Mouse (Mus musculus) left cerebral cortex, postnatal 14 days (tissue): Measurements from ENCODE around the gene Arvcf. TPM values are rescaled to one million over a fixed set of nuclear protein-coding genes. Genes with fewer than 3 reads are reported as not detected.

ENCODE experiments used
- DNase-seq, 2 experiments: peaks; one replicate each; pipeline ENCODE4 v3.0.0; 2021 to 2022; ENCODE audit warnings: low spot score in 2 of 2, mixed read lengths in 1 of 2
- intact Hi-C: fragments of 180-260 bp; cut with DNase I; formaldehyde crosslinking; loops from one replicate; pipeline ENCODE4 v1.15.1; 2025
- long read RNA-seq, 2 experiments: library from polyadenylated mRNA; stranded (forward); transcript quantifications; one replicate each; pipeline ENCODE4 v2.0.0; 2021
- total RNA-seq, 2 experiments: library from RNA; stranded (reverse); gene quantifications; 2 replicates each; pipeline ENCODE4 v1.2.3; 2021

Arvcf gene
- total RNA-seq = 10 to 100 TPM; 41.4 to 42.3 TPM
- long read RNA-seq, experiment 1, full-length matches to known transcripts = 5 of 14 reads
- long read RNA-seq, experiment 1, partial matches to known transcripts = 2 of 14 reads
- long read RNA-seq, experiment 1, other reads (novel, unspliced or antisense) = 7 of 14 reads
- long read RNA-seq, experiment 2, full-length matches to known transcripts = 2 of 8 reads
- long read RNA-seq, experiment 2, partial matches to known transcripts = 2 of 8 reads
- long read RNA-seq, experiment 2, other reads (novel, unspliced or antisense) = 4 of 8 reads

DNA sequence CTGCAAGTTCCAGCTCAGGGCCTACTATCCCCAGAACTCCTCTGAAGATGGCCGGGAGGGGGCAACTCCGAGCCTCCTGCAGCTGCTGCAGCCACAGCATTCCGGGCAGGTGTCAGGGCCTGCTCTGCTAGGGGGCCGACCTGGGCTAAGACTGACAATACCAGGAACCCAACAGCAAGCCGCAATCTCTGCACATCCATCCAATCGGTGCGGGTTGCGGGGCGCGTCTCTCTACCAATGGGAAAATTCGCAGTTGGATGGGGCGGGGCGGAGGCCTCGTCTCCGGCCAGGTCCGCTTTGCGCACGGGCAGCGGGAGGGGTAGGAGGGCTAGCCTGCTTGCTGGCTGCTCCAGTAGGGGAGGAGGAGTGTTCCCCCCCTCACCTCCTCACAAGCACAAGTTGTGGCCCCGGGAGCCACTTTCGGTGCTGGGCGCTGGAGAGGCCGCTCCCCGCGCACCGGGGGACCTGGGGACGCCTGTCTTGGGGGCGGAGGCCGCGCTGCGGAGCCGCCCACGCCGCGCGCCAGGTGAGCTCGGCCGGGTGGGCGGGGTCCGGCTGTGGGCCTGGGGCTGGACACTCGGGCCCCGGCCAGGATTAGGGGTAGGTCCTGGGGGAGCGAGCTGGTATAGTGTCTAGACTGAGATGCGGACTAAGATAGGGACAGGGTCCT is at the start of gene Arvcf, which contains the start of gene Tango2:
Gene Arvcf (plus strand): TSS at position 252 of the 670 bp plus-strand sequence.
Gene Tango2 (minus strand): TSS at position 173 of the 670 bp plus-strand sequence.
- peak; percentile 95 for DNase-seq
- intact Hi-C loops = loop anchor here (5.0 kb wide), 2 partner anchors 79 to 269 kb away; partner anchors contain the start of genes Comt and Txnrd2

DNA sequence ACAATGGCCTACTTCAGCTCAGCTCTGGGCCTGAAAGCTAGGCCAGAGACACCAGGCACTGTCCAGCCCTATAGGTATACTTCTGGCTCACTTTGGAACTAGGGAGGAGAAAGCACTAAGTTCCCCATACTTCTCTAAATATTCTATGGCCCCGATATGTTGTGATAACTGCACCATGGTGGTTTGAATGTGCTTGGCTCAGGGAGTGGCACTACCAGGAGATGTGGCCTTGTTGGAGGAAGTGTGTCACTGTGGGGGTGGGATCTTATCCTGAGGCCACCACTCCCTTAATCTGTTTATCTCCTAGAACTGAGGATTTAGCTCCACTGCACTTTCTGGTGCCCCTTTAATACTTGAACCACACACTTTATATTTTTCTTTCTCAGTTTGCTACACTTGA is 39.8 kb upstream of the Arvcf start:
- no peak for DNase-seq
- intact Hi-C loops = no loop called here

DNA sequence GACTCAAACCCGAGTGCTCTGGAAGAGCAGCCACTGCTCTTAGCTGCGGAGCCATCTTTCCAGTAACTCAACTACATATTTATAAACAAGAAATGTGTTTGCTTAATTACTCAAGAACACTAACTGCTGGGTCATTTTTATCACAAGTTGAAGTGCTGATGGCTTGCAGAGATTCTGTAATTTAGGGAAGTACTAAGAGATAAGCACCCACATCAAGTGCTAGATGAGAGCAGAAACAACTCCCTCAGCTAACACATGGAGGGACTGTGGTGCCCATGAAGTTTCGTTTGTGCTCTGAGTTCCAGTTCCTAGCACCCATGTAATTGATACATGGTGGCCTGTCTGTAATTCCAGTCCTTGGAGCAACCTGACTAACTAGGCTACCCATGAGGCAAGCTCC is 29.0 kb upstream of the Arvcf start:
- no peak for DNase-seq
- intact Hi-C loops = no loop called here

DNA sequence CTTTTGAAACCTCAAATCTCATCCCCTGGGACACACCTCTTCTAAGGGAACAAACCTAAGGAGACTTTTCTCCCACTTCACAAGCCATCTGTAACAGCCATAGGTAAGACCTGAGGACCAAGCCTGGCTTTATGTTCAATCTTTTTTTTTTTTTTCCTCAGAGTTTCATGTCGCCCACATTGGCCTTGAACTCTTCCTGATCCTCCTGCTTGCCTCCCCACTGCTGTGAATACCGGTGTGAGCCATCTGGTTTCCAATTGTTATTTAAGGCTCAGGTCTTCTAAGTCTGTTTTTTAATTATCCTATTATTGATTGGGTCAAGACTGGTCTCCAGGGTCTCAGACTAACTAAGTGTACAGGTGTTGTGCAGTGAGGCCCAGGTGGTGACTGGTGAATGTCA is 26.5 kb upstream of the Arvcf start:
- intact Hi-C loops = no loop called here
- DNase-seq = no peak

DNA sequence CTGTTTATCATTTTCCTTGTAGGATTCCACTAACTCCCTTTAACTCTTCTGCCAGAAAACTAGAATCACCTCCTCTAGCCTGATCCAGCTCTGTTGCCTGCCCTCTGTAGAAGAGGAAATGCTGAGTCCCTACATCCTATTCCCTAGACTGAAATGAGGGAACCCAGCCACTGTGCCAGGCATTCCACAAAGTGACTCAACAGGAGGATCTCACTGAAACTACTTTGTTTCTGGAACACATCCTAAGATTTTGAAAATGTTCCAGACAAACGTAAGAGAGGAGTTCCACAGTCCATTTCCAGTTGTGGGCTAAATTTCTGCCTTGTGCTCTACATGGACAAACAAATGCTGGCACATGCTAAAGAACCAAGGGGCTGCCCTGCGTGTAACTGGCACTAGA is 24.5 kb upstream of the Arvcf start:
- intact Hi-C loops = no loop called here
- no peak for DNase-seq

DNA sequence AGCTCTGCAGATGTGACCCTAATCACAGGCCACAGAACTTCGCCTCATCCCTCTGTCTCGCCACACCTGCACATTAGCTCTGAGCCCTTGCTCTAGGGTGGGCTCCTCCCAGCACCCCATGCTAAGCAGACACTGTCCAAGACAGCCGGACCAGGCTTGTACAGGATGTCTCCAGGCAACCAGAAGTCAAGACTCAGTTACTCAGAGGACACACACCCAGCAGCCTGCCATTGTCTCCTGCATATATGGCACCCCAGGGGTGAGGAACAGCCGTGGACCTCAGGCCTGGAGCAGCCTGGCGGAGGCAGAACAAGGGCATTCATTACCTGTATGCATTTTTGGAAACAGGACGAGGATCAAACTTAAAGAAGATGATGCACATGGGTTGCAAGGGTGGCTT is 24.0 kb upstream of the Arvcf start:
- intact Hi-C loops = no loop called here

DNA sequence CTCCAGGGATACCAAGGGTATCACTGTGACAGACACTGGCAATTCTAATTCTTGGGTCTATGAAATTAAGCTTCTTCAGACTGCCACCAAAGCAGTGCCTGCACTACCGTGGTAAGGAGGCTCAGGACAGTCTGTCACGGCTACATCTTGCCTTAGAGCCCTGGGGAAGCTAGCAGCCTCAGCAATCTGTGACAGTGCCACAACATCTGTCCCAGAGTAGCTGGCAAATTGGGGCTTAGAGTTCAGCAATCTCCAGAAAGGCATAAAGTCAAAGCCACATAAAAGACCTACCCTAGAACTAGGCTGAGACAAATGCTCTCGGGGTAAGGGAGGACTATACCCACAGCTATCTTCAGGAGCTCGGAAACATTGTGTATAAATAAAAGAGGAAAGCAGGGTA is 22.2 kb upstream of the Arvcf start:
- no peak for DNase-seq
- intact Hi-C loops = no loop called here

More for the DNA sequence above, 24.0 kb upstream of the Arvcf start:
- DNase-seq = no peak

DNA sequence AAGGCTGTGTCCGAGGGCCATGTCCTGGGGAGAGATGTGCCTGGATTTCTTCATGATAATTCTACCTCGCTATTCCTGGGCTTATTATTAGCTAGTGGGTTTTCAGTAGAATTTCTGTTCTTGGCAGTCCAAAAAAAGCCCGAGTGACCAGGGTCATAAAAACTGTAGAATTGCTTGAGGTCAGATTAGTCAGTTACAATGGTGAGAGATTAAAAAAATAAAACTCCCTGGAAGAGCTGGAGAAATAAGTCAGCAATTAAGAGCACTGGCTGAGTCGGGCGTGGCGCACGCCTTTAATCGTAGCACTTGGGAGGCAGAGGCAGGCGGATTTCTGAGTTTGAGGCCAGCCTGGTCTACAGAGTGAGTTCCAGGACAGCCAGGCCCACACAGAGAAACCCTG is 20.0 kb upstream of the Arvcf start:
- no peak for DNase-seq
- intact Hi-C loops = no loop called here

DNA sequence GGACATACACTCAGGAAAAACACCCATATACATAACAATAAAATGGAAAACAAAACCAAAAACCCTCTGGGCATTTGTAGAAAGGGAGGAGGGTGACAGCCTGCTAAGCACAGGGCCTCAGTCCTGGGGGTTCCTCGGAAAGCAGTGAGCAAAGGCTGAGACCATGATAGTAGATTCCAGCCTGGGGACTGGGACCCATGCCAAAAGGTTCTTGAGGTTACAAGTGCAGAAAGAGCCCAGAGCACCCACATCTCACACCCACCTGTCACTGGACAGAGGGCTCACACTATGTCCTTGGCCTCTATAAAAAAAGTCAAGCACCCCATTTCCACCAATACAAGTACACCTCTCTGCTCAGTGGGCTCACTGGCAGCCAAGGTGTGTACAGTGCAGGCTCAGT is 19.5 kb upstream of the Arvcf start:
- DNase-seq = no peak
- intact Hi-C loops = no loop called here

DNA sequence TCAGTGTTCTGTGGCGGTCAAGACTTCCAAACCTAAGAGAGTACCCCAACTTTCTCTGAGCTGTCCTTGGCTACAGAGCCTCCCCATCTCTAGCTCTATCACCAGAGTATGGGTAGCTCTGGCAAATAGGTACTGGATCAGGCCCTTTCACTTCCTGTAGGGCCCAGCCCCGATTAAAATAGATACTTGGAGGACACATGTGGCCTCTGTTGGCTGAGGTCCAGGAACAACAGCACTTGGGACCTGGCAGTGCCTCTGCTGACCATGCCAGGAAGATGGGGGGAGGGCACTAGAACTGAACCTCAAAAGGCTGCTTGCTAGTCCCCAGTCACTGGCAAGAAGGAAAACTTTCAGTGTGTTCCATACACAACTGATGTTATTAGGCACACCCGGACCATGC is 14.0 kb upstream of the Arvcf start:
- intact Hi-C loops = no loop called here
- DNase-seq = no peak

DNA sequence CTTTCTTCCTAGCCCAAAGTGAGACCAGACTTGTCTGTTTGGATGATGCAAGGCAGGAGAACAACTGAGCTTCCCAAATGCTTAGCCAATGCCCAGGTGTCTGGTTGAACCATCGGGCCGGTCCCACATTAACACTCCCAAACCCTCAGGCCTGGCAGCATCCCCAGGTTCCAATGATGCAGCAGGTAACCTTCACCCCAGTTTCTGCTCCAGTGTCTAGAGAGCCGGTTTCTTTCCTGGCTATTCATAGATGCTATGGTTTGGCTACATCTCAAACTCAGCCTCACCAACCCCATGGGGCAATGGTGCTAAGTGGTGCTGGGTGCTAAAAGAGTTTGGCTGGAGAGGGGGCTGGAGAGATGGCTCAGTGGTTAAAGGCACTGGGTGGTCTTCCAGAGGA is 12.0 kb upstream of the Arvcf start:
- DNase-seq = no peak
- intact Hi-C loops = no loop called here

DNA sequence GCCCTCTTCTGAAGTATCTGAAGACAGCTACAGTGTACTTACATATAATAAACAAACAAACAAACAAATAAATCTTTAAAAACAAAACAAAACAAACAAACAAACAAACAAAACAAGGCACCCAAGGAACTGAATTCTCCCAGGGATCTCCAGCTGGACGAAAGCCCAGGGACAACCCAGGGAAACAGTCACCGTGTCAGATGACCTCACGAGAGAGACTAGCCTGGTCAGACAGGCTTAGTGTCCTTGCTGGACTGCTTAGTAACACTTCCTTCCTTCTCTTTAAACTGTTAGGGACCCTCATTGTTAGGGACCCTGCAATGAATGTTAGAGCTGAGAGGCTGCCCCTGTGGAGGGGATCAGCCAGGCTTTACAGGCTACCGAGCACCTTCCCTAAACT is 10.7 kb upstream of the Arvcf start:
- no peak for DNase-seq
- intact Hi-C loops = no loop called here

DNA sequence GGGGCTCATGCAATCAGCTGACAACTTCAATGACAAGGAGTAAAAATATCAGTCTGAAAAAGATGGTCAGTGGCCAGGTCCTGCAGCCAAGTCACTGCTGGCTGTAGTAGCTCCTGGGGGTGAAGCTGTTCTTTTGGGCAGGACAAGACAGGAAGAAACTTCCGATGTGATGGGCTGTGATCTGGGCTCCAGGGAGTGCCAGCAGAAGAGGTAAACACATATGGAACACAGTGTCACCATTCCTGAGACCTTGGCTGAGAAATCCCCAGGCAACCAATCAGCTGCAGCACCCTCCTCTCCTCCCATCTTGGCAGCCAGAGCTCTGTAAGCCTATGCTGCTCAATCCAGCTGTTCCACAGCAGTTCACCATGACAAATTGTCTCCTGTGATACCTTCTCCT is 8.1 kb upstream of the Arvcf start:
- intact Hi-C loops = no loop called here
- peak in 1 of 2 experiments; percentile 48 for DNase-seq

DNA sequence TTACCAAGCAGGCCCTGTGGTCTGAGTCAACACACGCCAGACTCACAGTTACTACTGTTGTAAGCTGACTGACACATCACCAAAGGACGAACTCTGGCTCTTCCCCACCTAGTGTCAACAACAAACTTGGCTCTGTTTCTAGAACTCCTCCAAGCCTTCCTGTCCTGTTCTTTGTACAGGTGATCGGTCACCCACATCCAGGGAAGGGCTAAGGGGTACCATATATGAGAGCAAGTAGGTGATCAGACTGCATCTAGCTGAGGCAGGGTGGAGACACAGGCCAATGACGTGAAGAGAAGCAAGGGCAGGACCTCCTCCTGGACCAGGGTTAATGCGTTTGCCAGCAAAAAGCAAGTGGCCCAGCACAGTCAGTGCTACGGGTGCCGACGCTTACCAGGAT is 6.4 kb upstream of the Arvcf start:
- intact Hi-C loops = no loop called here
- DNase-seq = no peak

DNA sequence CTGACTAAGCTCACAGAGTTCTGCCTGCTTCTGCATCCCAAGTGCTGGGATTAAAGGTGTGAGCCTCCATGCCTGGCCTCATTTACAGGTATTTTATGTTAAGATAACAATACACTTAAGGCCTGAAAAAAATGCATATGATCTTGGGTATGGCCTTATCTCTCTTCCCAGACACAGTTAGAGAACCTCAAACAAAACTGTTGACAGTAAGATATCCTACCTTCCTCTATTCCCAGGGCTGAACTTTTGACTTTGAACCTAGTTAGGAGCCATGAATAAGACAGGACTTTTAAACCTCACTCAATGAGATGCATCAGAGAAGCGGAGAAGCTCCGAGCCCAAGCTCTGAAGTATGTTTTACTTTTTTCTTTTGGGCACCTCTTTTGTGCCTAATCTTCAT is 5.9 kb upstream of the Arvcf start:
- DNase-seq = no peak
- intact Hi-C loops = no loop called here

DNA sequence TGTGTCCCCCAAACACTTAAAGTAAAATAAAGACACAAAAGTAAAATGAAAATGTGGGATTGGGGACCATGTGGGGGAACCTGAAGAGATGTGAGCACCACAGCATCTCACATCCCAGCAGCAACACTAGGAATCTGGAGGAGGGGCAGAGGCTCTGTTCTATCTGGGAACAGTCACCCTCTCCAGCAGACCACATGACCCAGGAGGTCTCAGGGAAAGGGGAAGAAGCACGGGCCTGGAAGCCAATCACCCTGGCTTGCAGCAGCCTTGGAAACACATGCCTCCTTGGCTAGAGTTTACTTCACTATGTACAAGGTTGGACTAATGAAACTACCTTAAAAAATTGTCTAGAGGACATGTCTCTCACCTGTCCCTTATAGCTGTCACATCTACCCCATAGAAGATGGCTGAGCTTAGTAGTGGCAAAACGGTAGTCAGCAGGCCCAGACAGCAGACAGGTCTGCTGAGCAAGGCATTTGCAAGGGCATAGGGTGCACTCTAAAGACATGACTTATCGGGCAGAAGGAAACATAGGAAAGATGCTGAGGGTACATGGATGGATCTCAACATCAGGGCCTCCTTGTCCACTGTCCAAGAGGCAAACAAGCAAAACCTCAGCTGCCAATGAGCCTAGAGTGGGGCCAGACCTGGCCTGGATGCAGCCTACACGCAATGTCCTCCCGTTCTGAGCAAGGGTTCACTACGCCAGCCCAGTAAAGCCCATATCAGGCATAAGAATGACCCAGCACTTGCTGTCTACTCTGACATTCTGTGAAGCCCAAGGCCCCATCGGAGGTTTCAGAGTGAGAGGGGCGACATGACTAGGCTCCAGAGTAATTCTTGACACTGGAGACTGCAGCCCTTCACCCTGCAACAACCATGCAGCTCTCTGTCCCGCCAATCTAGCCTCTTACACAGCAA is 5.1 kb upstream of the Arvcf start:
- intact Hi-C loops = no loop called here
- DNase-seq = no peak

DNA sequence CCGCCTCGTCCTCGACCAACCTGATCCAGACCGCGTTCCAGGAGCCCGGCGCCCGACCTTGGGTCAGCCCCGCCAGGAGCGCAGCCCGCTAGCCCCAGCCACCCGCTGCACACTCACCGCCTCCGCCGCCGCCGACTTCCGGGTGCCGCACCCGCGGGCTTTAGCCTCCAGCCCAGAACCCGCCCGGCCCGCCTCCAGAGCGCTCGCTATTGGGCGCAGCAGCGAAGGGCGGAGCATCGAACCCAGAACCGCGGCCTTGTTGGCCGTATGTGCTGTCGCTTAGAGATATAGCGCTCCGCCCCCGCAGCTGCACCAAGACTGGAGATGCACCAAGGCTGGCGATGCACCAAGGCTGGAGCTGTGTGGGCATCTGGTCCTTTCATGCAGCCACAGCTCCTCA is 4.2 kb upstream of the Arvcf start:
- DNase-seq = peak; percentile 98
- intact Hi-C loops = no loop called here

DNA sequence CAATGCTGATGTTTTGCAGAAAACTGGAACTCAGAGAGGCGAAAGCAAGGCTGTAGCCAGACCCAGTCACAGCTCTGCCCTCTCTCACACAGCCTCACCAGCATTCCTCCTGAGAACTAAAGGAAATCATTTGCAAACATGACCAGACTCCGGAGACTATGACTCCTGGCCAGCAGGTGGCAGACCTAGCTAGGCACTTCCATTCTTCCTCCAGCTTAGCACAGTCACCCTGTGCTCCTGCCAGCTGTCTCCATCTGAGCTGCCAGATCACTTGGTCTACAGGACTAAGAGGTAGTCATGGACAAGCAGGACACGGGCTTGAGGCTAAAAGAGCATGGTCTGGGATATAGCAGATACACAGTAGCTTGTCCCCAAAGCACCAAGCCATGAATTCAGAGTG is 2.7 kb upstream of the Arvcf start:
- intact Hi-C loops = loop anchor here (1.0 to 5.0 kb wide), 3 partner anchors 61 to 272 kb away; partner anchors contain the start of genes Comt and Txnrd2
- DNase-seq = peak; percentile 90 to 94

DNA sequence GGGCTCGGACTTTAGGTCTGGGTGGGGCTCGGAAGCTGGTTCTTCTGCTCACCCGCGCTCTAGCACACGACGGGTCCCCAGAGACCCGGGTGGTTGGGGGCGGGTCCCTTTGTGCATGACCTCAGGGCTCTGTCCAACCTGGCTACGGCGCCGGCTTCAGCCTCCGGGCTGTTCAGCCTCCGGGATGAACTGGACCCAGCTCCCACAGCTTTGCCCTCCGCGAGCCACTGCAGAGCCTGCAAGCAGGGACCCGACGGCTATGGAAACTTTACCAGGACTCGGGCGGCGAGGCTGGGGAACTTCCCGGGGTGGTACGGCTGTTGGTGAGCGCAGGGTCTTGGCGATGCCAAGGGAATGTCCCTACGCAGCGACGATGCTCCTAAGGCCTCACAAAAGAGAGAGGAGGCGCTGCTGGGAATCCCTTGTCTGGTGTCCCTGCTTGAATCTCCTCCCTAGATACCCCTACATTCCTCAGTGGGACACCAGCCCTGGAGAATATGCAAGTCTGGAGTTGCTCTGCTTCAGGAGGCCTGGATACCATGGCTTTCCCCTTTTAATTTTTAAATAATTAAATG is 706 bp downstream of the Arvcf start:
- intact Hi-C loops = loop anchor here (5.0 kb wide), 2 partner anchors 79 to 269 kb away; partner anchors contain the start of genes Comt and Txnrd2
- DNase-seq = no peak
